Mouse (Mus musculus) small intestine, adult 2 months (tissue): Measurements from ENCODE around the gene Trappc11. TPM values are rescaled to one million over a fixed set of nuclear protein-coding genes. Genes with fewer than 3 reads are reported as not detected.

Experiments used
- H3K27ac ChIP-seq: fragments of 200-500 bp; 2 replicates; pipeline ENCODE4 v1.5.1; 2012; ENCODE audit warnings: low read depth, low read length, control low read depth, inconsistent platforms; ENCODE audit not compliant: insufficient read depth
- H3K27me3 ChIP-seq: fragments of 200-500 bp; 2 replicates; pipeline ENCODE4 v1.6.1; 2012; ENCODE audit warnings: mild to moderate bottlenecking, moderate library complexity, low read length, inconsistent platforms; ENCODE audit not compliant: control insufficient read depth, insufficient read depth
- H3K36me3 ChIP-seq: fragments of 200-500 bp; 2 replicates; pipeline ENCODE4 v1.6.1; 2012; ENCODE audit warnings: mild to moderate bottlenecking, low read length, control low read depth, inconsistent platforms; ENCODE audit not compliant: control insufficient read depth, insufficient read depth
- H3K4me1 ChIP-seq: fragments of 200-500 bp; 2 replicates; pipeline ENCODE4 v1.6.1; 2012; ENCODE audit warnings: low read length, inconsistent platforms, mixed read lengths; ENCODE audit not compliant: control insufficient read depth, insufficient read depth, insufficient read length
- H3K4me3 ChIP-seq: fragments of 200-500 bp; 2 replicates; pipeline ENCODE4 v1.5.1; 2012; ENCODE audit warnings: low read depth, mild to moderate bottlenecking, control low read depth, inconsistent platforms, low read length, moderate library complexity
- CTCF ChIP-seq: fragments of 200-500 bp; IDR thresholded peaks from 2 replicates; pipeline ENCODE4 v1.5.1; 2012; ENCODE audit warnings: low read depth, mild to moderate bottlenecking, control low read depth, inconsistent platforms, low read length, moderate library complexity, mixed read lengths; ENCODE audit not compliant: insufficient replicate concordance, insufficient read length; ENCODE audit errors: extremely low read depth
- POLR2A ChIP-seq: fragments of 200-500 bp; IDR thresholded peaks from 2 replicates; pipeline ENCODE4 v1.6.1; 2012; ENCODE audit warnings: low read depth, mild to moderate bottlenecking, control low read depth, inconsistent platforms, low read length, moderate library complexity
- WGBS: fragments of 180-500 bp; shearing (Covaris S2); methylation state at CpG from one replicate; pipeline ENCODE4 v1.1.7; 2018; 5-methylcytosine and 5-hydroxymethylcytosine counted together
- polyA plus RNA-seq: library from polyadenylated mRNA; depleted of rRNA; stranded (reverse); fragments of >200 nt; gene quantifications from 2 replicates; pipeline ENCODE4 v1.2.3, GENCODE M21; 2012

Trappc11 gene
- polyA plus RNA-seq, 1 experiment: 12.4 TPM

DNA sequence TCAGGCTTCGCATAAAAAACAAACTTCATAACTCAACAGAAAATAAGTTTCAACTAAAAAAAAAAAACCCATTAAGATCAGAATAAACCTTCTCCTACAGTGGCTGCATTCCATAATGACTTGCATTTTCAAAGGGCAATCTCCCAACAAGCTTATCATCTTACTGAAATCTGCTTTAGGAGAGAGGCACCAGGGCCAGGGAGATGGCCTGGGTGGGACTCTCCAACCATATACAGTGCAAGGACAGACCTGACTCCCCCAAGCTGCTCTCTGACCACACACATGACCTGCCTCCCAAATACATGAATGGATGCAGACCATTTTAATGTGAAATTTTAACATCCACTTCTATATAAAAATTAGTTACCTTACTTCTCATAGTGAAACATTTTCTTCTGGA lies 5.2 kb downstream of the Trappc11 start:
- 93% methylated on average over 1 of the region's 1 CpGs for WGBS
- H3K27me3 ChIP-seq: no peaks in the 10 kb centered on the region
- peaks cover 41% of the 10 kb centered on the region for H3K36me3 ChIP-seq
- TF ChIP-seq CTCF: no peak
- no peak for TF ChIP-seq POLR2A
- no peak overlapping the region for H3K27ac ChIP-seq
- no peak overlapping the region for H3K4me3 ChIP-seq
- peaks cover 3% of the 10 kb centered on the region; the same call in 1 of the 2 replicates for H3K4me1 ChIP-seq

DNA sequence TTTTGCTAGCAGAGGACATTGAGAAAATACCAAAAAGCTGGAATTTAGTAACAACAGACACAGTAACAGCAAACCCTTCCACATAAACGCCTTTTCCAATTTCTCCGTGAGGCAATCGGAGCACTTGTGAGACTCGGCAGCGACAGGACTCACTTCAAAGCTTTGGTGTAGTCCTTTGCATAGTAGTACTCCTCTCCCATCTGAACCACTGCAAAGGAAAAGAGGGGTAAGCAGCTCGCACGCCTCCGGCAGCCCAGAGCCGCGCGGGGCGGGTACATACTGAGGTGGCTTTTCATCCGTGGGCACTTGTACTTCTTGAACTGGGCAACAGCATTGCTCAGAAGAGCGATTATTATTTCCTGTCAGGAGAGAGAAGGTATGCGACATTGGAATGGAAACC lies 19.7 kb downstream of the Trappc11 start:
- peaks cover 62% of the 10 kb centered on the region for H3K36me3 ChIP-seq
- 96% methylated on average over 15 of the region's 15 CpGs for WGBS

DNA sequence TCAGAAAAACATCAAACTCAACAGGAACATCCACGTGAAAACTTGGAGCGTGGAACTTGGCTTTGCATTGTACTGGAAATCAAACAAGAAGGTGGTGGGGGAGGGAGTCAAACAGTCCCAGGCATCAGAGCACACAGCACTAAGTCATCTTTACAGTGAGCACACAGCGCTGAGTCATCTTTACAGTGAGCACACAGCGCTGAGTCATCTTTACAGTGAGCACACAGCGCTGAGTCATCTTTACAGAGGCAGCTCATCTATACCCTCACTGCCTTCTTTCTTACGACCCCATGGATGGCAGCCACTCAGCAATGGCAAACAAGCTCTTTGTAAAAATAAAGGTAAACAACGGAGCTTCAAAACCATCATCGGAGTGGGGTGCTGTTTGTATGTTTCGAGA lies 22.3 kb downstream of the Trappc11 start:
- WGBS: 91% methylated on average over 9 of the region's 9 CpGs
- Histone ChIP-seq H3K4me1 (no peaks in the 10 kb centered on the region), H3K27me3 (no peaks in the 10 kb centered on the region), H3K27ac (no peak overlapping the region), H3K36me3 (peaks cover 57% of the 10 kb centered on the region), H3K4me3 (no peak overlapping the region)
- TF ChIP-seq CTCF: no peak
- TF ChIP-seq POLR2A: no peak

More for the DNA sequence above, 19.7 kb downstream of the Trappc11 start:
- Histone ChIP-seq H3K4me3 (no peak overlapping the region), H3K27ac (no peak overlapping the region), H3K4me1 (no peaks in the 10 kb centered on the region), H3K27me3 (no peaks in the 10 kb centered on the region)
- TF ChIP-seq CTCF: no peak
- TF ChIP-seq POLR2A: no peak

DNA sequence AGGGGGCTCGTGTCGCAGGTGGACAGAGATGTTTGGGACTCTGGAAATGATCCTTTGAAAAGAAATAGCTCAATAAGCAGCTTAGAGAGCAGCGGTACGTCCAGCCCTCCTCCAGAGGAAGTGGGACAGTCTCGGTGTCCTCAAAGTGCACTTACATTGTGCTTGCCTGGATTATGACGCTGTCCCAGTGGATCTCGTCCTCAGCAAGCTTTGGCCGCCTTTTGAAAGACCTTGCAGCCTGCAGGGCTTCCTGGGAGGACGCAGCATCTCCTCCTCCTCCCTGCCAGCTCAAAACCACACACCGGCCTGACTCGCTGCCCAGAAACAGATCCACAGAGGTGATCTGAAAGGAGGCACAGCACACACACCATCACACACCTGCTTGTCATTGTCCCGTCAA lies 27.8 kb downstream of the Trappc11 start:
- Histone ChIP-seq H3K36me3 (peaks cover 57% of the 10 kb centered on the region), H3K4me1 (no peaks in the 10 kb centered on the region), H3K4me3 (no peak overlapping the region), H3K27me3 (no peaks in the 10 kb centered on the region), H3K27ac (no peak overlapping the region)
- TF ChIP-seq POLR2A (no peak), CTCF (no peak)
- WGBS: 93% methylated on average over 12 of the region's 12 CpGs

DNA sequence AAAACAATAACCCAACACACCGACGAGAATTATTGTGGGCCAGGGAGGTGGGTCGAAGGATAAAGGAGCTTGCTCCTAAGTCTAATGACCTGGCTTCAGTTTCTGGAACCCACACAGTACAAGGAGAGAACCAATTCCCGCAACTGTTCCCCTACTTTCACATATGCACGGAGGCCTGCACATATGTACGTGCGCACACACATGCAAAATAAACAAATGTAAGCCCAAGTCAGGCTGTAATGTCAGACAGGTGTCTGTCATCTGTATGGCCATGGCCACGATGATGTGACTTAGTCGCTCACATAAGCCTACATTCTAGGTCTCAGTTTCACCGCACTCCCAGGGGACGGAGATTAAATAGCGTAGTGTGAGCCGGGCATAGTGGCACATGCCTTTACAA lies 30.7 kb downstream of the Trappc11 start:
- no peaks in the 10 kb centered on the region for H3K27me3 ChIP-seq
- TF ChIP-seq CTCF: no peak
- no peak for TF ChIP-seq POLR2A
- WGBS: 94% methylated on average over 13 of the region's 13 CpGs
- H3K36me3 ChIP-seq: peaks cover 61% of the 10 kb centered on the region
- H3K4me1 ChIP-seq: no peaks in the 10 kb centered on the region
- H3K27ac ChIP-seq: no peak overlapping the region
- no peak overlapping the region for H3K4me3 ChIP-seq

DNA sequence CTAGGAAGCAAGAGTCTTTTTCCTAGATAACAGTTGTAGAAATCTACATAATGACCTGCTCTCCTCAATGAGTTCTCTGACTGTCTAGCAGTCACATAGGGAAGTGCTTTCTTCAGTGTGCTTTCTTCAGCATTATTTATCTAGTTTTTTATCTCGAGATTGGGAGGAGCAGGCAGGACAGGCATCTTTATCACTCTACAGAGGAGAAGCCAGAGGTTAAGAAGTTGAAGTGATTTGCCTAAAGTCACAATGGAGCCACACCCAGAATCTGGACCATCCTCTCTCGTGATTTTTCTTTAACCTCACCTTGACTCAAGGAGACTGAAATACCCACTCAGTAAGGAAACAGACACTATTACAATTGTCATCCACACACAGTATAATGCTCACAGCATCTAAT lies 31.3 kb downstream of the Trappc11 start:
- no peak for TF ChIP-seq CTCF
- TF ChIP-seq POLR2A: no peak
- Histone ChIP-seq H3K4me3 (no peak overlapping the region), H3K27me3 (no peaks in the 10 kb centered on the region), H3K36me3 (peaks cover 63% of the 10 kb centered on the region), H3K27ac (no peak overlapping the region), H3K4me1 (no peaks in the 10 kb centered on the region)
- 45% methylated on average over 2 of the region's 2 CpGs for WGBS

DNA sequence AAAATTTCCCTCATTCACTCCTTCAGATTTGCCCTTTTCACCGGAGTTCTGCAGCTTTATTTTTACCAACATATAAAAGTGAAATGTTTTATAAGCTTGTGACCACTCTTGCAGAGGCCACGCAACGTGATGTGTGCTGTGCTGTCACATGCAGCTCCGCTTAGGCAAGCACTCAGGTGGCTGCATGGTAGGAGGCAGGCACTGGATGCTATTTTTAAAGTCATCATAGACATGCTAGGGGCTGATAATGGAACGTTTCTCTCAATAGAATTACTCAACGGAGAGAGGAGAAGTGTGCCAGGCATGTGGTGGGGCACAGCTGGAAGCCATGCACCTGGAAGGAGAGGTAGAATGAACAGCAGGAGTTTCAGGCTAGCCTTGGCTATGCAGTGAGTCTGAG lies 37.8 kb downstream of the Trappc11 start:
- no peaks in the 10 kb centered on the region for H3K27me3 ChIP-seq
- TF ChIP-seq POLR2A: no peak
- no peak for TF ChIP-seq CTCF
- no peak overlapping the region for H3K4me3 ChIP-seq
- no peak overlapping the region for H3K27ac ChIP-seq
- H3K4me1 ChIP-seq: no peaks in the 10 kb centered on the region
- peaks cover 71% of the 10 kb centered on the region for H3K36me3 ChIP-seq
- 80% methylated on average over 6 of the region's 6 CpGs for WGBS
